Mouse (Mus musculus): ENCODE data around the gene Anapc11.
"Not testable (repeated sequence)": the region's sequence is repeated elsewhere in the genome, so short reads cannot be mapped to it uniquely, and the experiment has no call there.

The Anapc11 gene

DNA sequence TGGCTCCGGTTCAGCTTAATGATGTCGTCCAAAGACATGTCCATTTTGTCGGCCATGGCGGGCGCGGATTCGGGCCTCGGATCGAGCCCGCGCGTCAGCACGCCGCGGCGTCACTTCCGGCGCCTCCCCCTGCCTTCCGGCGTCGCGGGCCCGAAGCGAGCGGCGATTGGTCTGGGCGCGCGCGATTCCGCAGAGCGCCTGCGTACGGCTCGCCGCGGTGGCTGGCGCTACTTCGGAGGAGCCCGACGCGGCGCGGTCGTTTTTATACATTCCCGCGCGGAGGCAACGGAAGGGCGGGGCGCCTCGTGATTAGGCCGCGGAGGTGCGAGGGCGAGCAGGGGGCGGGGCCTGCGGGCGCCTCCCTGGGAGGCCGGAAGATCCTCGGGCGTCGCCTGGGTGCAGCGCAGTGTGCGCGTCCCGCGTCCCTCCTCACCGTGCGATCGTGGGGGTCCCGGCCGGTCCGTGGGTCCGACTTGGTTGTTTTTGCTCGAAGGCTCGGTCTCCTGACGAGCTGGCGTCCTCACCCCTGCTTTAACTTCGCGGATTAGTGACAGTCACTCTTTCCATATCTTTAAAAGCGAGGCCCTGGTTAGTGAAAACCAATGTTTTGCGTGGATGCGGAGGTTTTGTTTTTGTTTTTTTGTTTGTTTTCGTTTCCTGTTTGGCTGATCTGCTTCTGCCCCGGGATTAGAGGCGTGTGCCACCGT, at the start of gene Anapc11, which contains the start of gene Alyref:
Gene Anapc11, plus strand, starts transcription at position 139 of the 707 bp plus-strand sequence.
Gene Alyref, minus strand, starts transcription at position 83 of the 707 bp plus-strand sequence.
- peak; percentile 82 to 94 for DNase-seq (ENCODE audit: low spot score in 2 of 2)

DNA sequence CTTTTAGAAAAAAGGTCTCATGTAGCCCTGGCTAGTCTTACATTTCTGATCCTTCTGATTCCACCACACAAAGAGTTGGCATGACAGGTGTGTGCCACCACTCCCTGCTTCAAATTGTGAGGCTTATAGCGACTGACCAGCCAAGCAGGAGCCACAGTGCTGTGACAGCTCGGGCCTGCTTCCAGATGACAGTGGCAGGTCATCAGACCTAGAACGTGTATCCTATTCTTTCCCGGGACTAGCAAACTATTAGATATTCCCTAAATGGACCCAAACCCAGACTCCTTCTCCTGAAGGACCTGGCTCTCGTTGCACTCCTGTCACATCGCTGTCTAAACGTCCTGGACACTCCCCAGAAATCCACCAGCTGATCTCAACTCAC, 49.4 kb upstream of the Anapc11 start:
- DNase-seq (ENCODE audit: low spot score in 2 of 2): no peak

DNA sequence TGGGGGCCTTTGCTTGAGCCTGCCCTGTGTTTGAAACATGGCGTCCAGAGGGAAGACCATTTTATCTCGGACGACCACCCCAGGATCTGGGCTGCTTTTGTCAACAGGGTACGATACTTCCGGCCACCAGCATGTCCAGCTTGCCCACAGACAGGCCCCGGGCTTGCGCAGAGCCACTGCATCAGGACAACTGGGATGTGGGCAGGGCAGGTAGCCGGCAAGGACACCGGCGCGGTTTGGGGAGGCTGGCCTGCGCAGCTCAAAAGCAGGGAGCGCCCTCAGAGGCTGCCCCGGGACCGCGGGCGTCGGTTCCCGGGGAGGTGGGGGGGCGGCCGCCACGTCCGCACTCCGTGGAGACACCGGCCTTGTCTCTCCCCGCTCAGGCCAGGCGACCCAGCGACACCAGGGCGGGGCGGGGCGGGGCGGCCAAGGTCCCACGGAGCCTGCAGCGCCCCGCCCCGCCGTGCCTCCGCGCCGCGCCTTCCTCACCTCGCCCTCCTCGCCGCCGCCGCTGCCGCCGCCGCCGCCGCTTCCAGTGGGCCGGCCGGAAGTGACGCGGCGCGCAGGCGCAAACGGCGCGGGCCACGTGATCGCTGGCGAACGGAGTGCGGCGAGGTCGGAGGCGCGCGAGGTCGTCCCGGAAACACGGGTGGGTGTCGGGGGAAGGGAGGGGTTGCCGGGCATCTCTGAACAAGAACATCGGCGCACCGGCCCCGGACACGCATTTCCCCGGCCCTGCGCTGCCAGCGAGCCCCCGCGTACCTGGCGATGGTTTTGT, 48.9 kb upstream of the Anapc11 start, which contains the start of gene Mcrip1:
Gene Mcrip1, minus strand, starts transcription at position 560 of the 778 bp plus-strand sequence.
- DNase-seq (ENCODE audit: low spot score in 2 of 2): peak; percentile 91 to 95

DNA sequence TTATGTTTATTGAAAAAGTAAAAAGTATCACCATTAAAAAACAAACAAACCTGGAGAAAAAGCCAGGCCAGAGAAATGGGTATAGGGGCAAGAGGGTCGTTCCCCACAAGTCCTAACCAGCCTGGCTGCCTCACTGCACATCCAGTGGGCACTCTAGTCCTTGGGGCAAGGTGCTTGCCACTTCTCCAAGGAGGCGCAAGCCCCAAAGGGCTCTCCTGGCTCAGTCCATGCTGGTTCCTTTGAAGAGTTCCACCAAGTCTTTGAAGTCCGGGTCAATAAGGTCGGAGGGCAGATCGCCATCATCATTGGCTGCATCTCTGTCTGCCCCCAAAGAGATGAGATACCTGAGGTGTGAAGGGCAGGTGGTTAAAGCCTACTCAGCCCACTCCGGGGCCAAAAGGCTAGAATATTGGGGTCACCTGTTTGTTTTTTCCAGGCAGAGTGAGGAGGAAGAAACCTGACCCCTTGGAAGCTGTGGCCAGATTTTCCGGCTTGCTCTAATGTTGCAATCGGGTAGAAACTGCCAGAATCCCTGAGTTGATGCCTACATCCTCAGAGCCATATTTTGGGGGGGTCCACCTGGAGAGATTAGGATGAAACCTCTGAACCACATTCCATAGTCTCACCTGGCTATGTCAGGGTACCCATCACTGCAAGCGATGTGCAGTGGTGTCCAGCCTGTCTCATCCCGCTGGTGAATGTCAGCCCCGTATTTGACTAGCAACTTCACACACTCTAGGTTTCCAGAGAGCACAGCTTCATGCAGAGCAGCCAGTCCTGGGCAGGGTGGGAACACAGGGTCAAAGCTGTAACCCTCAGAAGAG, 48.0 kb upstream of the Anapc11 start:
- DNase-seq (ENCODE audit: low spot score in 2 of 2): no peak

DNA sequence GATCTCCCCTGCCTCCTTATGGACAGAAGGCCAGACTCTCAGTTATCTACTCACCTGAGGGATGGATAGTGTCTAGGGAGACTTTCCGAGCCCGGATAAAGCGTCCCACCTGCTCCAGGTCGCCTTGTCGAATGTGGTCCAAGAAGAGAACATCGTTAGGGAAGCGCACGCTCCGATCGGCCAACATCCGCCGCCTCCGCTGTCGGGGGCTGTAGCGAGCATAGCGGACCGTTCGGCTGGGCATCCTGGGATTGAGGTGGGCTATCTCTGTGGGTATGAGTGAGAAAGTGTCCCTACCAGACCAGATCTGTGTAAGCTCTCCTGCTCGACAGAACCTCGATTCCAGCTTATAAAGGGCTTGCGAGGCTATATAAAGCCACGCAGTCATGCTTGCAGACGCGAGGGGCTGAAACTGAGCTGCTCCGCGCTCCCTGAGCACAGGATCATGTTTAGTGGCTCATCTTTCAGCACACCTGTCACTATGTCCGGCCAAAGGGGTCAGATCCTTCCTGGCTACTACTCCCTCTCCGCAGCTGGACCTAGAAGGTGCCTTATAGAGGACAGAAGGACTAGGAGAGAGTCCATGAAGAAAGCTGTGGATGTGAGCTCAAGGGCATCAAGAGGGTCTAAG, 47.3 kb upstream of the Anapc11 start, which contains the start of gene Ppp1r27:
Gene Ppp1r27, minus strand, starts transcription at position 323 of the 631 bp plus-strand sequence.
- no peak for DNase-seq (ENCODE audit: low spot score in 2 of 2)

DNA sequence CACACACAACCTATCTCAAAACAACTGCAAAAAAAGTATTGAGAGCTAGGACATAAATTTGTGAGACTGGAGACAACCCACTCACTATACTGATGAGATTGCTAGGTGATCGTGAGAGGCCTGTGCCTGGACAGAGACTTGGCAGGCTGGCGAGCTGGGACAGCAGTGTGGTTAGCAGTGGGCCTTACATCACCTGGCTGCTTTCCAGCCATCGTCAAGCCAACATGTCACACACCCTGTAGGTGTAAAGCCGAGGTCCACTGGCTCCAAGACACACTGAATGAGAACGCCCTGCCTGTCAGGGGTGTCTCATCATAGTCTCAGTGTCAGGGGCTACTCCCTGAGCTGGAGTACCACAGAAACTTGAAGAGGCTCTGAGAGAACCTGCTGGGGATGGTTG, 45.5 kb upstream of the Anapc11 start:
- no peak for DNase-seq (ENCODE audit: low spot score in 2 of 2)

DNA sequence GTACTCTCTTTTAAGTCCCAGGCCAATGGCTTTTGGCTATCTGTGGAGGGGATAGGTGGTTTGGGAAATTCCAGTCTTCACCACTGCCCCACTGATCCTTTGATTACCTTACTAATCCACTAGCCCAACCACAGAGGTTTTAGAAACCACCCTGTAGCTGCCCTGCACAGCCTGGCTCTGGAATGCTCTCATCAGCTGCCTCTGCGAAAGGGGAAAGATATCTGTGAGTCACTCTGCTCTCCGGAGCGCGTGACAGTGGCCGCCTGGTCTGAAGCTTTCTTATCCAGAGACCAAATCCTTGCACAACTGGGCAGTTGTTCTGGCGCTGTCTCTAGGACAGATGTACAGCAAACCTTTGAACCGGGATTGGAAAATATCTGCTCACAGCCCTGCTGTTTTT, 43.4 kb upstream of the Anapc11 start:
- no peak for DNase-seq (ENCODE audit: low spot score in 2 of 2)

DNA sequence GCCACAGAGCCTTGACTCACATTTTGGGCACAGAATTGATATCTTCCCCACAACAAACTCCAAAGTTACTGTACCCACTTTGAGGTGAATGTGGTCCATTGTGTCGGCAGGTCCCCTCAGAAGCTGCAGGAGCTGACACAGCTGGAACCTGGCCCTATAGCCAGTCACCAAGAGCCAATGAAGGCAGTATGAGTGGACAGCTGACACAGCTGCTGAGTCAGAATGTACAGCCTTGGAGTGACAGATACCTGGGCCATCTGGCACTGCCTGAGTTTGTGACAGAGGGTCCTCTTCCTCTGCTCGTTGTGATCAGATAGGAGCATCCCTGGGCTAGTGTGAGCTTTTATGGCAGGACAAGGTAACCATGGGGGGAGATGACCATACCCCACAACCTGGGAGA, 43.0 kb upstream of the Anapc11 start:
- DNase-seq (ENCODE audit: low spot score in 2 of 2): no peak

DNA sequence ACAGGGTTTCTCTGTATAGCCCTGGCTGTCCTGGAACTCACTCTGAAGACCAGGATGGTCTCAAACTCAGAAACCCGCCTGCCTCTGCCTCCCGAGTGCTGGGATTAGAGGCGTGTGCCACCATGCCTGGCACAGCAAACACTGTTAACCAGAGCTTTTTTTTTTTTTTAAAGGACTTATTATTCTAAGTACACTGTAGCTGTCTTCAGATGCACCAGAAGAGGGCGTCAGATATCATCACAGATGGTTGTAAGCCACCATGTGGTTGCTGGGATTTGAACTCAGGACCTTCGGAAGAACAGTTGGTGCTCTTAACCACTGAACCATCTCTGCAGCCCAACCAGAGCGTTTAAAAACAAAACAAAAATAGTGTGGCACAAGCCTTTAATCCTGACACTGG, 39.4 kb upstream of the Anapc11 start:
- DNase-seq (ENCODE audit: low spot score in 2 of 2): not testable (repeated sequence)

DNA sequence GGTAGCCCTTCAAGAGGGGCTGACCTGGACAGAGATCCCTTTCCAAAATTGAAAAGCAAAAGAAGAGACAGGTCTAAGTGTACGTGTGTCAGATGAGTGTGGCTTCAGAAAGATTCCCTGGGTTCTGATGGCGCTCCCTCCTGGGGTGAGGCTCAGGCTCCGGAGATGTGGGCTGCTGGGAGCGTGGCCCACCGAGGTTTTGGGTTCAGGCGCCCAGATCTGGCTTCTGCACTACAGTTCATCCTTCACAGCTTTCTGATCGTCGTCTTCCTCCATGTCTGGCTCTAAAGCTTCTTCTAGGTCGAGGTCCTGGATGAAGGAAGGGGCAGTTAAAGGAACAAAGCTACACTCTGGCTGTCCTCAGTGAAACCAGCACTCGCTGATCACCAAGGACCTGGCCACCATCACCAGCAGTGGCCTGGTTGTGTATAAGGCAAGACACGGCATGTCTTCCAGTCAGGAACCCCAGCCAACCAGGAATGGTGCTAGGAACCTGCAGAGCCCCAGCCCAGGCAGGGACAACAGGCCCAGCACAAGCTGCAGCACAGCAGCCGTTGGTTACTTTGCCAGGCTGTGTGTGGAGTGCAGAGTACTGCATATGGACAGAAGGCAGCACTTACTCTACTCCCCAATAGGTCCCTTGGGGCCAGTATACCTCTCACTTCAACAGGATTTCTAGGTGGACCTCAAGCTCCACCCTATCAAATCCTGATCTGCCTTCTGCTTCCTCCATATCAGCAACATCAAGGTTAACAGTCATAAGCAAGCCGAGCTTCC, 37.1 kb upstream of the Anapc11 start:
- DNase-seq (ENCODE audit: low spot score in 2 of 2): no peak

DNA sequence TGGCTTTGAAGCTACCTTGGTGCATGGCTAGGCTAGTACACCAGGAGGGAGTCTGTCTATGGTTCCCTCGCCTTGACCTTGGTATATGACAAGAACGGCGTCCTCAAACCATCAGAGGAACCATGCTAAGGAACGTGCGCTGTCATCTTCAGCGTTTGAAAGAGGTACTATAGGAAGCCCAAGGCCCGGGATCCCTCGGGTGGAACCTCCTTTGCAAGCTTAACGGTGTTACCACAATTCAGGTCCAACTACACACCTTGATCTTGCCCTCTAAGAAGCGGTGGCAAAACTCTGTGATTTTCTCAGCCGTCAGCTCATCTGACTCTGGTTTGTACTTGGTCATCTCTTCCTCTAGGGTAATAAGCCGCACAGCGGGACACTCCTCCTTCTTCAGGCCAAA, 35.3 kb upstream of the Anapc11 start:
- no peak for DNase-seq (ENCODE audit: low spot score in 2 of 2)

DNA sequence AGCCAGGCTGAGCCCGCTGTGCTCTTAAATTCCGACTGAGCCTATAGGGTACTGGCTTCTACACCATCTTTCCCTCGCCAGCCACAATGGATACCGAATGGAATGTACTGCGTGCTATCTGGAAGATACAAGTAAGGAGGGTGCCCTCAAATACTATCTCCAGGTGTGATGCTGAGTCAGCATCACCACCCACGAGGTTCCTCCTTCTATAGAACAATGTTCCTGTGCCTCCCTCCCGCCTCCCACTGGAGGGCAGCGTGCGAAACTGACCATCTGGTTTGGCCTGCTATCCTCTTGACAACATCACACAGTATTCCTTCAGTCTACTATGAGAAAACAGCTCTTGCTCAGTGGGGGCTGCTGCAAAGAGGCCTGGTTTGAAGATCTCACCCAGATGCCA, 33.1 kb upstream of the Anapc11 start:
- DNase-seq (ENCODE audit: low spot score in 2 of 2): no peak

DNA sequence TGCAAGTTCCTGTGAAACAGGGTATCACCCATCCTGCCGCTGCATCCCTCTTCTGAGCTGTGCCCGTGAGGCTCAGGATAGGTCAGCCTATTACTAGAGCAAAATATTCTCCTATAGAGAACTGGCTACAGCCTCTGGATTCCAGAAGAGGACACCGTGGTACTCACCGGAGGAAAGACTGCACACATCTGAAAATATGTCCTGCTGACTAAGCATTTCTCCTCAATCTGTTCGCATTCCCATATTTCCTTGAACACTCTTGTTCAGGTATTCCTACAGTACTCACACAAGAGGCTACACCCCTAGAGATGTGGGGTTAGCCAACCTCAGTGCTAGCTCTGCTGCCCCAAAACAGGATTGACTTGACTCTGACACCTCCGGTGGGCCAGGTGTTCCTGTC, 29.9 kb upstream of the Anapc11 start:
- DNase-seq (ENCODE audit: low spot score in 2 of 2): no peak

DNA sequence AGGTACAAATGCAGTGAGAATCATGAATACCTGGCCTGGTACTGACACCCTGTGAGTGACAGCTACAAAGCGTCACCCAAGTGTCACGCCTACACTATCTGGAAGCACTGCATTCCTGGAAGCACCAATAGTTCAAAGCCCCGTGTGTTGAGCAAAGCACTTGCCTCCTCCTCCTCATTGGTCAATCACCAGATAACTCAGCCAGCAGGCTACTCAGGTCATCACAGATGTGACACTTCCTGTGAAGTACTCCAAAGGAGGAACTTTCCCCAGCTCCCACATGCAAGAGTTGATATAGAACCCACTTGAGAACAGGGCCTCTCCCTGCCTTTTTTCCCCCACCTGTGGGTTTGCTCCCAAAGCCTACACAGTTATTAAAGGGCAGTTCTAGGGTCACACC, 27.1 kb upstream of the Anapc11 start:
- no peak for DNase-seq (ENCODE audit: low spot score in 2 of 2)

DNA sequence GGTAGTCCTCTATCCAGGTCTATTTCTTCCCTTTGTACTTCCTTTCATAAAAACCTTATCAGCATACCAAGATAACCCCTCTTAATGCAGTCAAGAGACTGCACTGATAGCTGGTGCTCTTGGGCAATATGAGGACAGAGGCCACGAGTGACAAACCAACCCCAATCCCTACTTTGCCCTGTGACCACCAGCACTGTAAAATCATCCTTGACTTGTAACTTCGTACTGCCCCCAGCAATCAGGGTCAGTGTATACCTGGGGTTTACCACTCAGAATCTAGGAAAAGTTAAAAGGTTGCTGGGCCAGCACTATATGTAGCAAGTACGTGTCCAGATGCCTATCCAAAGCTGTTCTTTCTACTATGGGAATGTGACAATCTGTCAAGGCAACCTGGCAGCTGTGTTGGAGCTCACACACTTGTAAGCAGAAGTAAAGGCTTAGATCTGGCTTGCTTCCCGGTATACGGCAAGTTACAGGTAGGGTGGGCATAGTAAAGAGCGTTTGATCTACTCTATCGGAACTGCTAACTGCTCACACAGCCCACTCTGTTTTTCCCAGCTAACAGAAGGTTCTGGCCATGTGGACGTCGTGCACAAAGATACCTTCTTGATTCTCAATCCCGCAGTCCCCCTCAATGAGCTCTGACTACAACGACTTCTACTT, 26.3 kb upstream of the Anapc11 start:
- DNase-seq (ENCODE audit: low spot score in 2 of 2): no peak

DNA sequence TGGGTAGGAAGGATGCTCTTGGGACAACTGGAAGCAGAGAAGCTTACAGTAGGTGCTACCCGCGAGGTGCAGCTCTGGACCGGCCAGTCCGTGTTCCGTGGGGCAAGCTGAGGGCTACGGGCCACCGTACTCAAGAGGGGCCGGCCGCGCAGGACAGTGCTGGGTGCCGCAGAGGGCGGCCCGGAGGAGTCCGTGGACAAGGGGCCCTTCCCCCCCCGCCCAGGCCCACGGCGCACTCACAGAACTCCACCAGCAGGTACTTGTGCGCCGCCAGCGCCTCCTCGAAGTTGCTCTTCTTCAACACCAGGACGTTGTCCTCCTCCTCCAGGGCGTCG, 25.8 kb upstream of the Anapc11 start:
- no peak for DNase-seq (ENCODE audit: low spot score in 2 of 2)

DNA sequence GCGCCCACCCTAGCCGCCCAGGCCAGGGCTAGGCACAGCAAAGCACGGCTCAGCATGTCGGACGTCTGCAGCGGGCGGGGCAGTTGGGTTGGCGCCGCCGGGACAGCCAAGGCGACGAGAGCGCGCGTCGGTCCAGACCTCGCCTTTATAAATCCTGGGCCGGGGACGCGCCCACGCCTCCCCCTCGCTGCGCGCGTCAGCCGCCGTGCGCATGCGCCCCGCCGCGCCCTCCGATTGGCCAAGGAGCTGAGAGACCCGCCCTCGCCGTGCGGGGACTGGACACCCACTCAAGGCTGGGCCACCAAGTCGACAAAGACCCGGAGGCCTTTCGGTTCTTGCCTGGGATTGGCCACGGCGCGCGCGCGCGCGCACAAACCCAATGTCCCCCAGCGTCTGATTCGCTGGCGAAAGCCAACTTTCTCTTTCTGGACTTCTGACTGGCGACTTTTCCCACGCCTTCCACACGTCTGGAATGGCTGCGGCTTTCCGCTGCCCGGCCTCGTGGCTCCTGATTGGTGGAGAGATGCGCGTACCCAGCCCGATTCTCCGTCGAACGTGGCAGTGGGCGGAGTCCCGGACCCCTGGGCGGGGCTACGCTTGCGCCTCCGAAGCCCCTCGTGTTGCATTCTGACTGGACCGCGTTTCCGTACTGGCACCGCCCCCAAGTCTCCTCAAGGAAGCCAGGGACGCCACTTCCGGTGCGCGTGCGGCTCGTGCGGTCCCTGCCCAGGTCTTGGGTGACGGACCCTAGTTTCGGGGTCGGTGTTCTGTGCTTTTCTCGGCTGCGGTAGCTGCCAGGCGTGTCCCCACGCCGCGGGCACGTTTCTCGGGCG, 25.3 kb upstream of the Anapc11 start, which contains the start of gene P4hb:
Gene P4hb, minus strand, starts transcription at position 502 of the 833 bp plus-strand sequence.
- DNase-seq (ENCODE audit: low spot score in 2 of 2): peak; percentile 99 to 100

DNA sequence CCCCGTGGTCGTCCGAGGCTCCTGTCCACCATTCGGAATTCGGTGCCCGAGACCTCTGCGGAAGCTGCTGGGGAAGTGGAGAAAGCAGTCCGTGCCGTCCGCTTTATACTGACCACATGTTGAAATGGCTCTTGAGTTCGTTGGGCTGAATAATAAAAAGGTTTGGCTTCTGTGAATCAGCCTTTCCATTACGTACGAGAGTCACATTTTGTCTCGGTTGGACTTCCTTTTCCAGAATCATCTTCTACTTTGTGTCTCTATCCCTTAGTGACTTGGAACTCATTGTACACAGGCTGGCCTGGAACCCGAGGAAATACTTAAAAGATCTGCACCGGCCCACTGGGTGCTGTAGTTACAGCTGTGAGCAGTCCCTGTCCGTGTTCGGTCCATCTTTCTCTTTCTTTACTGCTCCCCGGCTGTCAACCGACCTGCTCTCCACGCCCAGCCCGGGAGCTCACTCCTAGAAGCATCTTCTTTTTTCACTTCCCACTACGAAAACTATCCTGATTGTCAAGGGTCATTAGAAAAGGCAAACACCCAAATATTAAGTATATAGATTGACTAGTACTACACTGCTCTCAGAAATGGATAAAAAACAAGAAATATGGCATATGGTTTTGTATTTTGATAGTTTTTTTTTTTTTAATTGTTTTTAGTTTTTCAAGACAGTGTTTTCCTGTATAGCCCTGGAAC, 24.5 kb upstream of the Anapc11 start:
- DNase-seq (ENCODE audit: low spot score in 2 of 2): no peak

DNA sequence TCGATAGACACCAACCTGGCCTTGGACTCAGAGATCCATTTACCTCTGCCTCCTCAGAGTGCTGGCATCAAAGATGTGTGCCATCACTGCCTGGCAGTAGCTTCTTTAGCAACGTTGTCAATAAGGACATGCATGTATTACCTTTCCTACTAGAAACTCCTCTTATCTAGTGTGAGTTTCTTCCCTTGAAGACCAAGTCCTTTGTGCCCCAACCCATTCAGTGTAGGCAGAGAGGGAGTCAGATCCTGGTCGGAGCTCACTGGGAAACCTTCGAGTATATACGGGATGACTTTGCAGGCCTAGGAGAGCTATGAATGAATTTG, 24.0 kb upstream of the Anapc11 start:
- DNase-seq (ENCODE audit: low spot score in 2 of 2): no peak

Measured in cerebellum, postnatal 4 days (tissue).